Mouse (Mus musculus) urinary bladder, adult 18-20 months (tissue): ENCODE data around the gene Gnb5.

ENCODE experiments used
- DNase-seq, 2 experiments: peaks; one replicate each; pipeline ENCODE4 v3.0.0; 2022; ENCODE audit warnings: low spot score in 2 of 2, mixed read lengths in 2 of 2

The Gnb5 gene

GRCm38 (mm10) chr9:75307015-75307414 lies 927 bp downstream of the Gnb5 start:
- DNase-seq = no peak

- DNase-seq = no peak
Observed at GRCm38 (mm10) chr9:75308621-75309020, 2.5 kb downstream of the Gnb5 start.

GRCm38 (mm10) chr9:75312008-75312407 lies 5.9 kb downstream of the Gnb5 start:
- peak; percentile 16 to 63 for DNase-seq

GRCm38 (mm10) chr9:75313138-75313831 lies 7.2 kb downstream of the Gnb5 start:
- DNase-seq = no peak

- DNase-seq = peak; percentile 53 to 75
Observed at GRCm38 (mm10) chr9:75313832-75314516, 7.9 kb downstream of the Gnb5 start.

DNA sequence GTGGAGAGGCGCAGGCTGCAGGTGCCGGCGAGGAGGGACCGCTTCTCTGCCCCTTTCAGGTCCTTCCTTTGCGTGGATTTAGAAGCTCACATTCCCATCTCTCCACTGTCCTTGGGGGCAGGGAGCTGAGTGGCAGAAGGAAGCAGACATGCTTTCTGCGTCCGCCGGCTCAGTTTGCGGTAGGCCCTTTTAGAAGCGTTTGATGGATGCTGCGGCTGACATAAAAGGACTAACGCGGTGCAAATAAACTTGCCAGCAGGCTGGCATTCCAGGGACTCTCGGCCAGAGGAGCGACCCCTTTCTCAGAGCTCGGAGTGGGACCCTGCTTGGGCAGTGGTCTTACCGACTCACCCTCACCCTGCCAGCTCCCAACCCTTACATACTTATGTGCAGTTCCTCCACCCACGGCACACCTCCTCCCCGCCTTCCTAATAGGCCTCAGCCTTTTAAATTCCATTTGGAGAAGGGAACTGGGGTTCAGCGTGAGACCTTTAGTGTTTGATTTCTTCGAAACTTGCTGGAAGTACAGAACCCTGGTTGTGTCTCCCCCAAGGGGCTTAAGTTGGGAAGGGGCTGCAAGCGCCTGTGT lies 8.5 kb downstream of the Gnb5 start:
- DNase-seq = no peak

DNA sequence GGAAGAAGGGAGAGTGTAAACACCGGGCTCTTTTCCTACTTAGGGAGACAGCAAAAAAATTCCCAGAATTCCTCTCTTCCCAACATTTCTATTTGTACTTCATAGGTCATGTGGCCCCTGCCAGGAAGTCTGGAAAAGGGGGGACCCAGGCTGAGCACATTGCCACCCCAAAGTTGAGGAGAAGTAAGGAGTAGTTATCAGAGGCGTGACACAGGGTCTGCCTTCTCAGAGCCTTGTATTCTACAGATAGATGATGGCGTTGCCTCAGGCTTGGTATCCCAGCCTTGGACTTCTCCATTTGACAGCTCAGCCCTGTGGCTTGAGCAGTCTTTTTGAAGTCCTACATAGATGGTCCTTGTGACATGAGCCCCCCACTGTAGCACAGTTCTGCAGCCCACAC lies 9.2 kb downstream of the Gnb5 start:
- DNase-seq = no peak

DNA sequence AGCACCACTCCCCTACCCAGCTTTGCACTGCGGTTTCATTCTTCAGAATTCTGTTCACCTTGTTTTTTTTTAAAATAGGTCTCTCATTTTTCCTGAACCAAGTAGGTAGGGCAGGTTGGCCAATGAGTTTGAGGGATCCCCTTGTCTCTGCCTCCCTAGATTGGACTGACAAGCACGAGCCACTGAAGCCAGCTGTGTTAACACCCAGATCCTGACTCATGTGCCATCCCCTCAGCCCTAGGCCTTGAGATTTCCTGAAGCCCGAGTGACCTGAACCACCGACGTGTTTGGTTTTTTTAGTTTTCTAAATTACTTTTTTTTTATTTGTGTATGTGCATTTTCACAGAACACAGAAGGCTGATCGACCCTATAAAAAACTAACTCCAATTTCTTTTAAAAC lies 10.7 kb downstream of the Gnb5 start:
- DNase-seq = no peak

DNA sequence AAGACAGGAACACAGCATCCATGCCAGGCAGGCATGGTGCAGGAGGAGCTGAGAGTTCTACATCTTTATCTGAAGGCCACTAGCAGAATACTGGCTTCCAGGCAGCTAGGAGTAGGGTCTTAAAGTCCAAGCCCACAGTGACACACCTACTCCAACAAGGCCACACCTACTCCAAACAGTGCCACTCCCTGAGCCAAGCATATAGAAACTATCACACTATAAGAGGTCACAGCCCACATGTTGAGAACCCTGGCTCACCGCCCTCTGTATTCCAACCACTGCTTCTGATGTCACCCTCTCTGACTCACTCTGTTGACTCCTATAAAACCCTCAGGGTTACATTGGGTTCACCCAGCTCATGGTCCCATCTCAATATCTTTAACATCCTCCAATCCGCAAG lies 12.1 kb downstream of the Gnb5 start:
- no peak for DNase-seq

DNA sequence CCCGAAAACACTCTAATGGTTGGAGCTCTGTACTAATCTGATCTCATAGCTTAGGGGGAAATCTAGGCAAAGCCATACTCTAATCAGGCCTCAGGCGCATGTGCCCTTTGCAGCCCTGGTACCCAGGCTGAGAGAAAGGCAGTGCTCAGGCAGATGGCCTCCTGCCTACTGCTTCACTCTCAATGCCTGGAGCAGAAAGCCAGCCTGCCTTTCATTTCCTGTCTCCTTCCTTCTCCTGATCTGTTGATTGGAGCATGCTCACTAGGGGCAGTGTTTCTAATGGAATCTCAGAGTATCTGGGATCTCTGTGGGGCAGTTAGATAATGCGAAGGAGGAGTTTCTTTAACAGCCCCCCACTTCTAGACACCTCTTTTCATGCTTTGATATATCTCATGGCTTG lies 13.3 kb downstream of the Gnb5 start:
- no peak for DNase-seq

GRCm38 (mm10) chr9:75322099-75322885 lies 16.2 kb downstream of the Gnb5 start:
- no peak for DNase-seq

DNA sequence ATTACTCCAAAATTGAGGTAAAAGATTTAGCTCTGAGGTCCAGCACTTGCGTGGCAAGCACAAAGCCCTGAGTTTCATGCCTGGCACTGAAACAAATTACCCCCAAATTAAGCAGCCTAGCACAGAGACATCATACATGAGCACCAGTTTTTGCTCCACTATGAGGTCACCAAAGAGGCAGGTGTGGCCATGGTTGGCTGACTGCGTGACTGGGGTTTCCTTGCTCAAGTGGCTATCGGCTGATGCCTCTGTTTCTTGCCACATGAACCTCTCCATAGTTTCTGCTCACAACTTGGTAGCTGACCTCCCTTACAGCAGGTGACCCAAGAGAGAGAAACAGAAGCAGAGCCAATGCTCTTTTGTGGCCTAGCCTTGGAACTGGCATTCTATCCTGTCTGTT lies 22.0 kb downstream of the Gnb5 start:
- DNase-seq = no peak

DNA sequence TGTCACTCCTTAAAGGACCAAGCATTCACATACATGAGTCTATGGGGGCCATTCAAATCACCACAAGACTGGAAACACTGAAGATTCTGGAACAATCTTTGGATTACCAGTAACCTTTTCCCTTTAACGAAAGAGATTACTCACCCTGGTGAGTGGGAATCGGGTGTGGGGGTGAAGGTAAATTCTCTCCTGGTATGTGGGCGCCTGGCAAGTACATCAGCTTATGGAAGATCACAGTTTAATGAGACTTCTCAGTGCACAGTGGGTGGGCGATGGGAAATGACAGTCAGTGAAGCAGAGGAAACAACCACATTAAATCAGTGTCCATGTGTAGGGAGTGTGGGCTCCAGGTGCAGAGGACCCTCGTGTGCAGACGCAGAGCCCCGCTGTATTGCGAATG lies 24.7 kb downstream of the Gnb5 start:
- no peak for DNase-seq

DNA sequence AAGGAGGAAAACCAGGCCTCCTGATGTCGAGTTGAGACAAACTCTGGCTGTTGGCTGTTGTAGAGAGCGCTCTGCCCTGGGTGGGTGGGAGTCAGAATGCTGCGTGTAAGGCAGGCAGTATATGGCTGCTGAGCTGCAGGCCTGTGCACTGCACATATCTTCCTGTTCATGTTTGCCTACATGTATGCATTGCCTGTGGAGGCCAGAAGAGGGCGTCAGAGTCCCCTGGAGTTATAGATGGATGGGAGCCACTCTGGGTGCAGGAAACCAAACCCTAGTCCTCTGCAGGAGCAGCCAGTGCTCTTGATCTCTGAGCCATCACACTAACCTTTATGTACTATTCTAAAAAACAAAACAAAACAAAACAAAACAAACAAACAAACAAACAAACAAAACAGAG lies 28.4 kb downstream of the Gnb5 start:
- DNase-seq = no peak

DNA sequence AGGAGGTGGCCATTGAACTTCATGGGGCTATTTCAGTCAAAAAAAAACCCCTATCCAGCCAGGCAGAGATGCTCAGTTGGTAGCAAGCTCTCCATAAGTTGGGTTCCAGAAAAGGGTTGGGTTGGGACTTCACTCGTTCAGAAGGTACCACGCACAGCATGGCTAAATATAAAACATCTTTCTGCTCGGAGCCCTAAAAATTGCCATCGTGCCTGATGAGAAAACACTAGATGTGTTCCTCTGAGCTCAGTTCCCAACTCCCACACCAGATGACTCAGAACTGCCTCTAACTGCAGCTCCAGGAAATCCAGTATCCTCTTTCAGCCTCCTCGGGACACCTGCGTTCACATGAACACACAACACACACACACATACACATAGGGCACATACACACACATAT lies 31.9 kb downstream of the Gnb5 start:
- DNase-seq = no peak

DNA sequence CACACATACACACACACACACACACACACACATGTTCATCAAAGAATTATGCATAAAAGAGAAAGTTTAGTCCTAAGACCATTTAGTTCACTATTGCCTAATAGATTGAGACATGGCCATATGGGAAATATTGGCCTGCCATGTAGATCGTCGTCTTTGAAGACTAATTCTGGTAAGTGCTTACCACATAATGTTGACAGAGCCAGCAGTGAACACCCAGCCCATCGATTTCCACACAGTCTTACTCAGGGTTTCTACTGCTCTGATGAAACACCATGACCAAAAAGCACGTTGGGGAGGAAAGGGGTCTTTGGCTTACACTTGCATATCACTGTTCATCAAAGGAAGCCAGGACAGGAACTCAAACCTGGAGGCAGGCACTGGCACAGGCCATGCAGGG lies 36.3 kb downstream of the Gnb5 start:
- DNase-seq = no peak

- no peak for DNase-seq
Observed at GRCm38 (mm10) chr9:75347458-75347857, 41.4 kb downstream of the Gnb5 start, which contains the start of gene Bcl2l10. TSS of gene Bcl2l10 (plus strand) at chr9:75347758.

DNA sequence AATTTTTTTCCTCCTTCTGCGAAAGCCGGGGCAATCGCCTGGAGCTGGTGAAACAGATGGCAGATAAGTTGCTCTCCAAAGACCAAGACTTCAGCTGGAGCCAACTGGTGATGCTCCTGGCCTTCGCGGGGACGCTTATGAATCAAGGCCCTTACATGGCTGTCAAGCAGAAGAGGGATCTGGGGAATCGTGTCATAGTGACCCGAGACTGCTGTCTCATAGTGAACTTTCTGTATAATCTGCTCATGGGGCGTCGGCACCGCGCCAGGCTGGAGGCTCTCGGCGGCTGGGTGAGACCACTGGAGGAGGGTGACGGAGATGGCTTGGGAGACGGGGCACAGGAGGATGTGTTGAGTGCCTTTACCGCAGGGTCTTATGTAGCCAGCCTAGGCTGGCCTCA lies 42.0 kb downstream of the Gnb5 start:
- no peak for DNase-seq

GRCm38 (mm10) chr9:75348641-75349040 lies 42.6 kb downstream of the Gnb5 start:
- no peak for DNase-seq

DNA sequence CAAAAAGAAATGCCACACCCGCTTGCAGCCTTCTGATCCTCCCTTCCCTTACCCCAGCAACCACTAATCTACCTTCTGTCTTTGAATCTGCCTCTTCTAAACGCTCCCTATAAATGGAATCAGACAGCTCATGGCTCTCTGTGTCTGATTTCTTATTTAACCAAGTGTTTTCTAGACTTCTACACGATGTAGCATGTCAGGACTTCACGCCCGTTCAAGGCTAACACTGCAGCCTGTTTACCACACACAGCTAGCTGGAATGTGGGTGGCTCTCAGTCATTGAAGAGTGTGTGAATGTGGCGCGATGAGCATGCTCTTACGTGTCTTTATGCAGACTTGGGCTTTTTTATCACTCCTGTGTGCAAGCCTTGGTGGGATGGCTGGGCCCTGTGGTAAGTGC lies 47.0 kb downstream of the Gnb5 start:
- DNase-seq = no peak

- DNase-seq = no peak
Observed at GRCm38 (mm10) chr9:75355783-75356182, 49.7 kb downstream of the Gnb5 start.

GRCm38 (mm10) chr9:75357087-75357654 lies 51.1 kb downstream of the Gnb5 start:
- no peak for DNase-seq
